Mouse (Mus musculus) ZHBTc4 (cell line): ENCODE measurements around the gene Sgsm3.

ENCODE experiments used
- DNase-seq: peaks from one replicate; pipeline ENCODE4 v3.0.0-alpha.2; 2011; ENCODE audit warnings: low read depth, low spot score

Gene Sgsm3

DNA sequence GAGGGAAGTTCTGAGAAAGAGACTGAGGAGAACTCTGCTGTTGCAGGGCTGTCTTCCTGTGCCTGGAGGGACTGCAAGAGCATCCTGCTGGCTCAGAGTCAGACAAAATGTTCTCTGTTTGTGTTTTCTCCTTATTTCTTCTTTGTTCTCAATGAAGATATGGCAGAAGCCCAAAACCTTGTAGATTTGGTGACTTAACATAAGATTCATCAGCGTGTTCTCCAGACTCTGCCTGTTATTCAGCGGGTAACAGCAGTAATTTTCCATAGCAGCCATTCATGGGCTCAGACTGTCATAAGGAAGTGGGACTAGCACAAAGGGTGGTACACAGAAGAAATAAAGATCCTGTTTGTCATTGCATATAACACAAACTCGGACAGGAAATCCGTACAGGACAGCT is 2.0 kb downstream of the Sgsm3 start:
- DNase-seq, result no peak

DNA sequence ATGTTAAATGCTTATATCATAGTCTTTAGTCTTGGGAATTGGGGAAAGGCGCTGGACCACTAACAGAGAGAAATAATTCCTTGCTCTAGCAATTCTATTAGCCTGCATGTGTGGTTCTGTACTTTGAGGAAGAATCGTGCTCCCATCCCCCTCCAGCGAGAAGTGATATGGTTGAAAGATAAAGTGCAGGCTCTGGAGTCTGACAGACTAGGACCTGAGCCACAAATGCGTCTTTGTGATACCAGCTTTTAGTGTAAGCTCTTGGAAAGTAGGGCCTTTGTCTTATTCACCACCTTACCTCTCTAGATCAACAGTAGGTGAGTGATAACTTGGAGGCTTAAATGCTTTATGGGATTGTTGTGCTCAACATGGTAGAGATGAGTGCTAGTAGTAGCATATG is 3.6 kb downstream of the Sgsm3 start:
- no peak for DNase-seq

DNA sequence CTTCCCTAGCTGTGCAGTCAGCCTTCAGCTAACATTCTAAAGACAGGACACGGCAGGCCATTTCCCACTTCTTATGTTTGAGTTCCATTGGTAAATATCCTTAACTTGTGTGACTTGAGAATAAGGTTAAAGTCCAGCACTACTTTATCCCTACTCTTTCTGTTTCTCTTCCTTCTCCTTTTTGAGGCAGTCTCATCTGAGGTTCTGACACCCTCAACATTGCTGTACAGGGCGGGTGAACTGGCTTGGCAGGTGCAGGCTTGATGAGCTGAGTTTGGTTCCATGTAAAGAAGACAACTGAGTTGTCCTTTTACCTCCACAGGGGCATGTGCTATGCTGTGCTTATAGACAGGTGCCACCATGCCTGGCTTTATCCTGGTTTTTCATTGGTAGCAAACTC is 5.7 kb downstream of the Sgsm3 start:
- DNase-seq, result no peak

DNA sequence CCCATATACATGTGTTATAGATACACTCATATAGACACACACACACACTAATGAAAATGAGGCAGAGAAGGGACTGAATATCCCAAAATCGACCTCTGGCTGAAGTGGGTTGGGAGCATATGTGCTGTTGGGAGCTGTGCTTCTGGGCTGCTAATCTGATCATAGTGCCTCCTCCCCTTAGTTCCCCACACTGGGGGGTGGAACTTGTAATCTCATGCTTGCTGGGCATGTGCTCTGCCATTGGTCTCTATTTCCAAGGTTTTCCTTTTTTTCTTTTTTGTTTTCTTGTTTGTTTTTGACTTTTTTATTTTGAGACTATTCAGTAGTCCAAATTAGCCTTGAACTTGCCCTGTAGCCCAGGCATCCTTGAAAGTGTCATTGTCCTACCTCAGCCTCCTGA is 10.8 kb downstream of the Sgsm3 start:
- DNase-seq, result no peak

DNA sequence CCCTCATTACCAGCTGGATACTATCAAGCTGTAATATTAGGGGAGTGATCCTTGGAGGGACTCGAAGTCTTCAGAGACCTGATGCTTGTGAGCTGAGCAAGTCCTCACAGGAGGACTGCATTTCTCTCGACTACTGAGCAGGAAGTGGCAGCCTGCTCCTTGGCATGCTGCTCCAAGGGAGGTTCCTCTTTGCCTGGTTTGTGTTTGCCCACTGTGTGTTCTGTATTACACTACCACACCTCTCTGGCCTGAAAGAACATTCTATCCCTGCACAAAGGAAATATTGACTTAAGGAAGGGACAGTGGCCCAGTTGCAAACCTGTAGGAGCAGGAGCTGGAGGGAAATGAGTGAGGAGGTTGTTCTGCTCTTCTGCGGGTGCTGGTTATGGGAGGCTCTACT is 12.1 kb downstream of the Sgsm3 start:
- no peak for DNase-seq

DNA sequence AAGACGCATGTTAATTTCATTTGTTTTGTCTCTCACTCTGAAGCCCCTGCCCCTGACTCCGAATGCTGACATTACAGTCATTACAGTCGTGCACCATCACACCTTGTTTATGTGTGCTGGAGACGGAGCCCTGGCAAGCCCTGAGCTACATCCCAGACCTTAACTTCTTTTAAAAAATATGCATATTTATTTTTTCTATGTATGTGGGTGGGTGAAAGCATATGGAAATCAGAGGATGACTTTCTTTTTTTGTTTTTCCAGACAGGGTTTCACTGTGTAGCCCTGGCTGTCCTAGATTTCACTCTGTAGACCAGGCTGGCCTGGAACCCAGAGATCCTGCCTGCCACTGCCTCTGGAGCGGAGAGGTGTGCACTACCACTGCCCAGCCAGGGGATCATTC is 17.4 kb downstream of the Sgsm3 start:
- no peak for DNase-seq

DNA sequence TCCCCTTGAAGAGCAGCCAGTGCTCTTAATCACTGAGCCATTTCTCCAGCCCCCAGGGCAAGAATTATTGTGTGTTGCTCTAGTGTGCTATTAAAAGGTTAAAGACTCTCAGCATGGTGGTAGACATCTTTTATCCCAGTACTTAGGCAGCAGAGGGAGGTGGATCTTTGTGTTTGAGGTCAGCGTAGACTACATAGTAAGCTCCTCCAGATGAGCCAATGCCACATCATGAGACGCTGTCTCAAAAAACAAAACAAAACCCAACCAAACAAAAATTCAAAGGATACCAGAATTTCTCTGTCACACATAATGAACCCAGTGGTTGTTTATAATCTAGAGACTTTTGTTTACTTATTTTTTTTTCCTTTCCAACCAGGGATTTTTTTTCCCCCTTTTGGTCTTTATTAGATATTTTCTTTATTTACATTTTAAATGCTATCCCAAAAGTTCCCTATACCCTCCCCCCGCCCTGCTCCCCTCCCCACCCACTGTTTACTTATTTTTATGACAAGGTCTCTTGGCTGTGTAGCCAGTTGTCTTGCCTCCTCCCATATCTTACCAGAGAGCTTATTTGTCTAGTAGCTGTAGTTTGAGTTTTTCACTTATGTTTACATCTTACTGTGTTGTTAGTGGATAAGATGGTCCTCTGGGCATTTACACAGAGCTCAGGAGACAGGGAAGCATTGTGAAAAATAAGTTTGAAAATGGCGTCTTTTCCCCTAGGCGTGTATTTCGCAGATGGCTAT is 18.7 kb downstream of the Sgsm3 start:
- DNase-seq, result no peak

DNA sequence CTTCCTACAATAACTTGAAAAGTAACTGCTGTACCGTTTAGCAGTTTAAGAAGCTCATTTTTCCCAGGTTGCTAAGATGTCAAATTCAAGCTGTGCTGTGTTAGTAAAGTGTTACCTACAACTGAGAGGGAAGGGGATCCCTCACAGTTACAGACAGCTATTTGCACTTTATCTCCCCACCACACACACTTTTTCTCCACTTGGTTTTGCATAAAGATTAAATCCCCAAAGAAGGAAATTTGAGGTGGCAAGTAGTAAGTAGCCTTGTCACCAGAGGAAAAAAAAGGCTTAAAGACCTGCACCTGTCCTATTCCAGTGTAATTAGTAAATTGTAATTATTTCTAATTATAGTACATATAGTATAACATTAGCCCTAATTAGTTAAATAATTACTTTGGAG is 19.5 kb downstream of the Sgsm3 start:
- DNase-seq, result no peak

DNA sequence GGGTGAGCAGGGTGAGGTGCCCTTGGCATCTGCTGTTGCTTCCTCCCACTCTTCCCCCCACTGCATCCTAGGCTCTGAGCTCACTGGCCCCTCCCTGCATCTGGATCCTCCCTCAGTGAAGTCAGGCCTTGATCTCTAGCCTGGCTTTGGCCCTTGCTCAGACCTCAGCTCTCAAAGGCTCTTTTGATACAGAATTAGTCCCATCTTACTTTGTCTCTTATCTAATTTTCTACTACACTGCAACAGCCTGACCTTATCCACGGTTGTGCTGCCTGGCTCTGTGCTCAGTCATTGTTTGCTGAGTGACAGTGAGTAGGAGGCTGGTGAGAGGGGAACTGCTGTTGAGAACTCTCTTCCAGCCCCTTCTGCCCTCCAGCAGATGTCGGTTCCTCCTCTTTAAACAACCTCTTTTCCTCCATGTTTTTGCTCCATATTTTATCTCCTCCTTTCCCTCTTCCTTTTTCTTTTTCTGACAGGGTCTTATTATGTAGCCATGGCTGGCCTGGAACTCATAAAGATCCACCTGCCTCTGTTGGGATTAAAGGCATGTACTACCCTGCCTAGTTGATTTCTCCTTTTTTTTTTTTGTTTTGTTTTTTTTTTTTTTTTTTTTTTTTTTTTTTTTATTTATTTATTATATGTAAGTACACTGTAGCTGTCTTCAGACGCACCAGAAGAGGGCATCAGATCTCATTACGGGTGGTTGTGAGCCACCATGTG is 23.0 kb downstream of the Sgsm3 start:
- DNase-seq, result no peak

DNA sequence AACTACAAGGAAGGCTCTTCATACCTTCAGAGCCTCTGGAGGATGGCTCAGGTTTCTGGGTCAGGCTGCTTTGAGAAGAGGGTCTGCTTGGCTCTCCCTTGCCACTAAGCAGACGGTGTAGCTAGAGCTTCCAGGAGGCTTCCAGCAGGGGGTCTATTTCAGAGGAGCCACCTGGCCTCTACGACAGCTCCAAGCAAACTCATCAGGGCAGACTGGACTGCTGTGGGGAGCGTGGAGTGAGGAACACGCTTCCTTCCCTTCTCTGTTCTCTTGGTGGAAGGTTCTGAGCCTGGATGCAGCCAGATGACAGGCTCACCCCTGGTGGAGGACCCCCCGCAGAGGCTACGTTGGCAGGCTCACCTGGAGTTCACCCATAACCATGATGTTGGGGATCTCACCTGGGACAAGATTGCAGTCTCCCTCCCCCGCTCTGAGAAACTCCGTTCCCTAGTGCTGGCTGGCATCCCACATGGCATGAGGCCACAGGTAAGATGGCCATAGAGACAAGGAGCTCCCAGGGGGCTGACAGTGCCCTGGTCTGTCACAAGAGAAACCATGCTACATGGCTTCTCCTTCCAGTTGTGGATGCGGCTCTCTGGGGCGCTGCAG is 28.7 kb downstream of the Sgsm3 start:
- no peak for DNase-seq

DNA sequence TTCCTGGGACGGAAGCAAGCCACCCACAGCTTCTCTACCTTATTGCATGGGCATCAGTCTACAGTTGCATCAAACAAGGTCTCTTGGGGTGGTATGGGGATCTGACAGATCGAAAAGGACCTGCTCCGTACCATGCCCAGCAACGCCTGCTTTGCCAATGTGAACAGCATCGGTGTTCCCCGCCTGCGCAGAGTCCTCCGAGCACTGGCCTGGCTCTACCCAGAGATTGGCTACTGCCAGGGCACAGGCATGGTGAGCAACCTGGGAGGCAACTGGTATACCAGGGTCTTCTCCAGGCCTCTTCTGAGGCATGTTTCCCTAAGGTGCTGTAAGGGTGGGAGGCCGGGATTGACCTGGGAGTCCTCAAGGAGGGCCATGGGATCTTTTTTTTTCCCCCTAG is 29.8 kb downstream of the Sgsm3 start:
- DNase-seq, result no peak

DNA sequence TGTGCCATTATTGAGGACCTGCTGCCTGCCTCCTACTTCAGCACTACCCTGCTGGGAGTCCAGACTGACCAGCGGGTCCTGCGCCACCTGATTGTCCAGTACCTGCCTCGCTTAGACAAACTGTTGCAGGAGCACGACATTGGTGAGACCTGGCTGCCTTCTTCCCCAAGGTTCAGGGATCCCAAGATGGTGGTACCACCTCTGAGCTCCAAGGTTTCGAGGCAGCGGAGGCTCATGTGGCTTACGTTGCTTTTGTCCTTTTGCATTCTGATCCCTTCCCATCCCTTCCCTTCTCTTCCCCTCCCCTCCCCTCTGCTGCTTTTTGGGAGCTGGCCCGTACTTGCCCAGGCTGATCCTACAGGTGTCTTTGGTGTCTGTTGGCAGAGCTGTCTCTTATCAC is 30.3 kb downstream of the Sgsm3 start:
- DNase-seq, result no peak

DNA sequence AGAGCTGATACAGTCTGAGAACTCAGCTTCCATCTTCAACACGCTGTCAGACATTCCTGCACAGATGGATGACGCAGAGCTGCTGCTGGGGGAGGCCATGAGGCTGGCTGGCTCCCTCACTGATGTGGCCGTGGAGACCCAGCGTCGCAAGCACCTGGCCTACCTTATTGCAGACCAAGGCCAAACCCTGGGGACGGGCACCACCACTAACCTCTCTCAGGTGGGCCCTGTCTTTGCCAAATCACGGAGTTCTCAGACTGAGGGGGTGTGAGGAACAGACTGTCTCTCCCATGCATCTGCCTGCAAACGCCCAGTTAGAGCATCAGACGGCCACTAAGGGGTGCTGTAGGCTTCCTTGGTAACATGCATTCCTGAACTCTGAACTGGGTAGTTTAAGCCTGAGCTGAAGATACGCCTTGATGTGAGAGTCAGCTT is 31.1 kb downstream of the Sgsm3 start:
- peak; percentile 81 for DNase-seq

DNA sequence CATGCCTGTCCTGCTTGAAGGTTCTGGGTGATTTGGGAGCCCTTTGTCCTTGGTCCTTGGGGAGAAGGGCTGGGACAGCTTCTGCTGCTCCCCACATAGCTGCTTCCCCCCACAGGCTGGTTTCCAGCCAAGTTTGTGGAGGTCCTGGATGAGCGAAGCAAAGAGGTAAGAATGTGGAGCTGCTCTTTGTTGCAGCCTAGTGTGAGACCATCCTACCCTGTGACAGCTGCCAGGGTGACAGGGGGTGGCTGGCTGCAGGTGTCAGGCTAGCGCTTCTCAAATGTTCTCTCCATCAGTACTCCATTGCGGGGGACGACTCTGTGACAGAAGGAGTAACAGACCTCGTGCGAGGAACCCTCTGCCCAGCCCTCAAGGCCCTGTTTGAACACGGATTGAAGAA is 32.5 kb downstream of the Sgsm3 start:
- no peak for DNase-seq

DNA sequence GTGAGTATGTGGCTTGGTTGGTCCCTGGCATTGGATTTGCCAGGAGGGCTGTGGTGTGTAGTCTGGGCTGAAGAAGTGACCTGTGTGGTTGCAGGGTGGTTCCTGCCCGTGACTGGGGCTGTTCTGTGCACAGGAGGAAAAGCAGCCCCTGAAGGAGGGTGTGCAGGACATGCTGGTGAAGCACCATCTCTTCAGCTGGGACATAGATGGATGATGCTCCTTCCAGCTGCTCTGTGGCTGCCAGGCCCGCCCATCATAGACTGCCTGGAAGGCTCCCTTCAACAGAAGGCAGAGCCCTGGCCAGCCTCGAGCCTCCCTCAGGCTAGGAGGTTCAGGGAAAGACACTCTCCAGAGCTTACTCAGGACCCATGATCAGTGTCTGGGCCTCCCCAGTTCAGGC is 34.0 kb downstream of the Sgsm3 start:
- no peak for DNase-seq

DNA sequence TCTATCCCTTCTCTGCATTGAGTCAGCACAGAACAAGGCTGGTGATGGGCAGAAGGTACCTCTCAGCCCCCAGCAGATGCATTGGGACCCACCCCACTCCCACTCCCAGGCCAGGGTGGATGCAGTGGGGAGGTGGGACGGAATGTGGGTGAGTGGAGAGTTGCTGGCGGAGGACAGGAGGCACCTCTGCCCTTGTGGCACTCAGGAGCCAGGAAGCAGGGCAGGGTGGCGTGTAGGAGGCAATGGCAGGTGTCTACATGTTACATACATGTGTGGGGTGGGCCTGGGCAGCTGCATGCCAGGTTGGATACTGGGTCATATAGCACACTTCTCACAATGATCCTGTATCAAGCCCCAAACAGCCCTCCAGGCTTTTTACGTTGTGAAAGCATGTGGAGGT is 34.8 kb downstream of the Sgsm3 start:
- no peak for DNase-seq

DNA sequence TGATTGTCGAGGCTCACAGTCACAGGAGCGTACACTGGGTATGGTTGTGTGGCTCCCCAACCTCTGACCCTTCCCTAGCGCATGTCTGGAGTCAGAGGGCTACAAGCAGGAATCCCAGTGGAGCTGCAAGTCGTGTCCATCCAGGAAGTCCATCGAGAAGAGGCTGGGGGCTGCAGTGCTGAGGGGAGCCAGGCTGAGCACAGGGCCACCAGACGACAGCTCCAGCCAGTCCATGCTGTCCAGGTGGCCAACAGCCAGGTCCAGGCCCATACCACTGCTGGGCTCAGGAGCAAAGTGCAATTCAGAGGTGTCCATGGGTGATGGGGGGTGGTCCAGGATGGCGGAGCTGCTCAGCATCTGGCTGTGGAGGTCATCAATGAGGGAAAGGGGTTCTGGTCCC is 35.6 kb downstream of the Sgsm3 start:
- DNase-seq, result no peak

DNA sequence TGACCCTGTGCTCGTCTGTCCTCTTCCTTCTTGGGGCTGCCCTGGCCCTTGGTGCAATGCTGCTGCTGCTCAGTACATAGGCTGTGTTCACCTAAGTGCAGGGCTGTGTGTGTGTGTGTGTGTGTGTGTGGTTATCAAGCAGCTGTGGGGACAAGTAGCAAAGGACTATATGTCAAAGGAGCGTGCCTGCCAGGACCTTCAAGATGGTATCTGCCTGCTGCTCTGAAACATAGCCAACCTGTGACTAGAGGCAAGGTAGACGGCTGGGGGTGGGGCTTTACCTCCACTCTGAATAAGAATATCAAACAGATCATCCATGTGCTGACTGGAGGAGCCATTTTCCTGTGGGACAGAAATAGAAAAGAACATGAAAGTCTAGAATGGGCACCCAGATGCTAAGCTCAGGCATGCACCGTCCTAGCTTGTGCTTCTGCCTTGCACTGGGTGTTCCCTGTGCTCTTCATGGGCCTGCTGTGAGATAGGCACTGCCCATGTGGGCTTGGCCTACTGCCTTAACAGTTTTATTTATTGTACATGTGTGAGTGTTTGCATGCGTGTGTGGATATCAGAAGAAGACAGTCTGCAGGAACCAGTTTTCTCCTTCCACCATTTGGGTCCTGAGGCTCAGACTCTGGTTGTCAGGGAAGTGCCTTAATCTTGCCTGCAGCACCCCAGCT is 37.6 kb downstream of the Sgsm3 start:
- no peak for DNase-seq

DNA sequence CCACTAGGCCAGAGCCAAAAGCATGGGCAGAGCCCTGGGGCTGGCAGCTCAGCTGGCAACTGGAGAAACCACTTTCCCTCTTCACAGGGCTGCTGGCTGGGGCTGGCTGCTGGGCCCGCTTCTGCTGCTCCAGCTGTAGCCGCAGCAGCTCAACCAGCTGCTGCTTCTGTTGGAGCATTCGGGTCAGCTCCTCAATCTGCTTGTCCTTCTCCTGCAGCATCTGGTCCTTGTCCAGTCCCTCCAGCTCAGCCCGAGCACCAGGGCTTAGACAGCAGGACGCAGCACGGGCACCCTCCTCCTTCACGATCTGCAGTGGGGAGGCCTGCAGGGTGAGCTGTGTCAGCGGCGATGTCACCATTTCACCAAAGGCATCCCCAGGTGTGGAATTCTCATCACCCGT is 38.9 kb downstream of the Sgsm3 start:
- no peak for DNase-seq

DNA sequence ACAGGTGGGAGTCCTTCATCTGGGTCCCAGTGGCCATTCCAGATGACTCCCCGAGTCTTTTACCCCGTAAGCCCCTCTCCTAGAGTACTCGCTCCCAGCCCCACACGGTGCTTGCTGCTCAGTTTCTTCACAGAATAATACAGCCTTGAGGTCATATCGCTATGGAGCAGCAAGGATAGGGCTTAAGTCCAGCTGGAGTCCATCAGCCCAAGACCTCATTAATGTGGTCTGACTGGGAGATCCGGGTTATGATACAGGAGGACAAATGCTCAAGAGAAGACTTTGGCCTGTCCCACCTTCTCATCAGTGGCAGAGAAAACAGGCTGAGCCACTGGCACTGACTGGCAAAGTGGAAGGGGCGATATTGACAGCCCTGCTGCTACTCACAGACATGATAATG is 39.7 kb downstream of the Sgsm3 start:
- no peak for DNase-seq

DNA sequence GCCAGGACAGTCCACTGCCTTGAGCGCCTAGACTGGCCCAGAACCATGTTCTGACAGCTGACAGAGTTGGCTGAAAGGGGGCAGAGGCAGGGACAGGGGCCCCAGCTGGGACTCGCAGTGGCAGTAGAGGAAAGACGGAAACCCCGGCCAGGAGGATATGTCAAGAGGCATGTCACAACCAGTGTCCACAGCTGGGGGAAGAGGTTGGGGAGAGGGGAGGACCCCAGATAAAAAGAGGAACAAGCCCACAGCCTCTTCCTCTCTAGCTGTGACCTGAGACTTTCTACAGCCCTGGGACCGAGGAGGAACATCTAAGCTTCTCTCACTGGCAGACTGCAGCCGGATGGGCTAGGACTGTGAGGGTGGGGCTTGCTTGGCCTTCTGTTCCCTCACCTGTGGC is 43.8 kb downstream of the Sgsm3 start:
- DNase-seq, result no peak

DNA sequence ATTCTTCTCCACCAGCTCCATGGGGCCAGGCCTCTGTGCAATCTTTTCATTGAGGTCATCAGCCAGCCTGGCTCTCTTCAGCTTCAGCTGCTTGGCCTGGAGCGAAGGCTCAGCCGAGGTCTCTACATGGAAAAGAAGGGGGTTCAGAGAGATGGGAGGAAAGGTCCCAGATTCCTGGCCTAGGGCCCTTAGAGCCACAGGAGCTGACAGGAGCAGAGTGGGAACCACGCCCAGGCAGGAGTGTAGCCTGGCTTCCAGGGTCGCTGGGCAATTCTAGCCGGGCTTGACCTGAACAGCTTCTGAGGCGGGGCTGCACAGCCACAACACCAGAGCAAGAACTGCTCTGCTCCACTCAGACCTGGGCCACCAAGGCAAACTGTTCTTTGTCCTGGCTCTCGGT is 44.9 kb downstream of the Sgsm3 start:
- no peak for DNase-seq

DNA sequence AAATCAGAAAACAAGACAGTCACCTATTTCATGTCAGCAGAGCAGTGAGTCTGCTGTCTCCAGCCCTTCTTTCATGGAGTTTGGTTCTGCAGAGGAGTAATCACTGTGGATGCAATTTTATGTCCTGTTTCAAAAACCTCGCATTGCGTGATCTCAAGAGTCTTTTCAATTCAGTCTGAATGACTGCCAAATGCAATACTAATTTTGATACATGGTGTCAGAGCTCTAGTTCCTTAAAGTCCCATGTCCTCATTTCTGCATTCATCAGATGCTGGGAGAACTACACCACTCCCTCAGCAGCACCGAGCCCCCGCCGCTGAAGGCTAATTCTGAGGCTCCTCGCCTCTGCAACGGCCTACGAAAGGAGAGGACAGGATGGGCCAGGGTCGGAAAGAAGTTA is 46.3 kb downstream of the Sgsm3 start:
- DNase-seq, result no peak
